Mouse (Mus musculus): ENCODE data around the gene Tmem156.

GRCm38 (mm10) chr5:65005251-65005650 is 86.7 kb downstream of the Tmem156 start:
- TF ChIP-seq CTCF (conservative IDR thresholded peaks at IDR 0.05; ENCODE audit: insufficient read depth, insufficient read length, low read depth, low read length), result no peak
- TF ChIP-seq POLR2A (IDR thresholded peaks at IDR 0.05; ENCODE audit: low read depth, low read length), result no peak
